Mouse (Mus musculus) forebrain, embryonic 11.5 days (tissue): ENCODE results near the gene Sell. TPM values are rescaled to one million over a fixed set of nuclear protein-coding genes. Genes with fewer than 3 reads are reported as not detected.

Source experiments
- ATAC-seq: fragments of 200-750 bp; cut with Nextera tagmentation; replicated peaks from 2 replicates; pipeline ENCODE4 v1.8.0; 2017; ENCODE audit warnings: moderate TSS enrichment; ENCODE audit not compliant: low FRiP score
- DNase-seq: peaks from one replicate; pipeline ENCODE4 v3.0.0-alpha.2; 2017; ENCODE audit warnings: low spot score
- H3K27ac ChIP-seq: fragments of 300-500 bp; sonication (generic); 2 replicates; pipeline ENCODE4 v1.5.1; 2014; ENCODE audit warnings: low read depth, low read length
- H3K27me3 ChIP-seq: fragments of 300-500 bp; sonication (generic); 2 replicates; pipeline ENCODE4 v1.6.1; 2014; ENCODE audit warnings: mild to moderate bottlenecking, low read length, mixed read lengths; ENCODE audit not compliant: control insufficient read depth, insufficient read depth
- H3K36me3 ChIP-seq: fragments of 300-500 bp; sonication (generic); 2 replicates; pipeline ENCODE4 v1.6.1; 2014; ENCODE audit warnings: mild to moderate bottlenecking, low read length, moderate library complexity, mixed read lengths; ENCODE audit not compliant: control insufficient read depth, insufficient read depth
- H3K4me1 ChIP-seq: fragments of 300-500 bp; sonication (generic); replicated peaks from 2 replicates; pipeline ENCODE4 v1.6.1; 2014; ENCODE audit warnings: low read length, mixed read lengths; ENCODE audit not compliant: control insufficient read depth, insufficient read depth
- H3K4me2 ChIP-seq: fragments of 300-500 bp; sonication (generic); 2 replicates; pipeline ENCODE4 v1.6.1; 2014; ENCODE audit warnings: low read depth, mild to moderate bottlenecking, low read length, moderate library complexity, mixed read lengths; ENCODE audit not compliant: severe bottlenecking
- H3K4me3 ChIP-seq: fragments of 300-500 bp; sonication (generic); 2 replicates; pipeline ENCODE4 v1.5.1; 2014; ENCODE audit warnings: low read depth, low read length
- H3K9ac ChIP-seq: fragments of 300-500 bp; sonication (generic); 2 replicates; pipeline ENCODE4 v1.6.1; 2014; ENCODE audit warnings: low read length
- H3K9me3 ChIP-seq: fragments of 300-500 bp; sonication (generic); 2 replicates; pipeline ENCODE4 v1.6.1; 2016; ENCODE audit warnings: low read length, mixed read lengths; ENCODE audit not compliant: control insufficient read depth
- WGBS: fragments of 180-500 bp; shearing (Covaris S2); extraction: QIAGEN DNeasy Blood & Tissue Kit; methylation state at CpG from one replicate; pipeline ENCODE4 v1.1.7; 2014; 5-methylcytosine and 5-hydroxymethylcytosine counted together
- polyA plus RNA-seq: library from polyadenylated mRNA; unstranded; fragments of >200 nt; fragmentation: Nextera tagmentation; extraction: Ambion mirVana; gene quantifications from 2 replicates; pipeline ENCODE4 v1.2.1, GENCODE M21; 2014

The Sell gene
- polyA plus RNA-seq, 1 experiment from 2014 or later = not detected

DNA sequence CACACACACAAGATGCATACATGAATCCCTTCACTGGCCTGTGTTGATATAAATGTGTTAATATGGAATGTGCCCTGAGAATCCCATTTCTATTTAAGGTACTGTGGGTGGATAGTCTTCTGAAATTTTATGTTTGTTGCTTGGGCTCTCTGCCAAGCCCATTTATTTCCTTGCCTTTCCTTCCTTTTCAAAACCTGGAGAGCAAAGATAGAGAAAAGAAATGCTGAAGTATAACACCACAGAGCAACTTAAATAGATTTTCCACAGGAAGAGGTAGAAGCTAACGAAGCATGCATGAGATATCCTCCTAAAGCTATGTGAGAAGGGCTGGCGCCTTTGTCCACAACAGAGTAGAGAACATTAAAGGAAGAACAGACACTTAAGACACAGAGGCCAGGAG is 48.0 kb downstream of the Sell start:
- no peak for DNase-seq
- Histone ChIP-seq H3K27me3 (no peaks in the 10 kb centered on the region), H3K9ac (no peak overlapping the region), H3K4me3 (no peak overlapping the region), H3K27ac (no peak overlapping the region), H3K4me2 (no peak overlapping the region), H3K4me1 (no peaks in the 10 kb centered on the region), H3K36me3 (no peaks in the 10 kb centered on the region), H3K9me3 (no peaks in the 10 kb centered on the region)
- 86% methylated on average over 2 of the region's 2 CpGs for WGBS
- ATAC-seq = no peak

DNA sequence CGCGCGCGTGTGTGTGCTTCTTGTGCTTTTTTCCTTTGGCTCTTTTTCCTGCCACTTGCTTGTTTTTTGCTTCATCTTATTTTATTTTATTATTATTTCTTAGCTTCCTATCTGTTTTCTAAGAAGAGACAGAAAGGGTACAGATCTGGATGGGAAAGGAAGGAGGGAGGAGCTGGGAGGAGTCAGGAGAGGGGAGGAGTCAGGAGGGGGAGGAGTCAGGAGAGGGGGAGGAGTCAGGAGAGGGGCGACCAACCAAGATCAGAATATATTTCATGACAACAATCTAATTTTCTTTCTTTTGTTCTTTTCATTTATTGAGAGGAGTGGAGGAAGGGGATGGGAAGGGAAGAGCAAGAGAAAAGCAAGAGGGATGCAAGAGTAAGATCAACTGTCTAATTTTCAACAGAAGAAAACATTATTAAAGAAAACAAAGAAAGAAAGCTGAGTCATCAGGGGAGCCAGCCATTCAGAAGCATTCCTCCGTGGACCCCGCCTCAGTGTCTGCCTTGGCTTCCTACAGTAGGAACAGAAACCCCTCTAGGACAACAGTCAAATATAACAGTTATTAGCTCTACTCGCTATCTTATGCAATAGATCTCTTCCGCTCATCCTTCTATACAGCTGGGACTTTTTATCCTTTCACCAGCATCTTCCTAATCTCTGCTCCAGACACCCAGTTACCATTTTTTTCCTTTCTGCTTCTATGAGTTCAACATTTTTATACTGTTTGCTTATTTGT is 49.0 kb downstream of the Sell start:
- no peaks in the 10 kb centered on the region for H3K36me3 ChIP-seq
- no peak overlapping the region for H3K4me3 ChIP-seq
- DNase-seq (no peak), ATAC-seq (no peak)
- H3K4me2 ChIP-seq = no peak overlapping the region
- 90% methylated on average over 9 of the region's 9 CpGs for WGBS
- H3K27ac ChIP-seq = no peak overlapping the region
- H3K27me3 ChIP-seq = no peaks in the 10 kb centered on the region
- H3K4me1 ChIP-seq = no peaks in the 10 kb centered on the region
- no peak overlapping the region for H3K9ac ChIP-seq
- no peaks in the 10 kb centered on the region for H3K9me3 ChIP-seq

- H3K36me3 ChIP-seq = no peaks in the 10 kb centered on the region
- no peak for ATAC-seq
- H3K4me1 ChIP-seq = no peaks in the 10 kb centered on the region
- H3K9me3 ChIP-seq = no peaks in the 10 kb centered on the region
- H3K27me3 ChIP-seq = no peaks in the 10 kb centered on the region
- H3K4me3 ChIP-seq = no peak overlapping the region
- 87% methylated on average over 5 of the region's 5 CpGs for WGBS
- no peak overlapping the region for H3K9ac ChIP-seq
- no peak overlapping the region for H3K27ac ChIP-seq
- no peak overlapping the region for H3K4me2 ChIP-seq
- DNase-seq = no peak
These were observed 52.5 kb downstream of the Sell start for GRCm38 (mm10) chr1:164114280-164114679.

DNA sequence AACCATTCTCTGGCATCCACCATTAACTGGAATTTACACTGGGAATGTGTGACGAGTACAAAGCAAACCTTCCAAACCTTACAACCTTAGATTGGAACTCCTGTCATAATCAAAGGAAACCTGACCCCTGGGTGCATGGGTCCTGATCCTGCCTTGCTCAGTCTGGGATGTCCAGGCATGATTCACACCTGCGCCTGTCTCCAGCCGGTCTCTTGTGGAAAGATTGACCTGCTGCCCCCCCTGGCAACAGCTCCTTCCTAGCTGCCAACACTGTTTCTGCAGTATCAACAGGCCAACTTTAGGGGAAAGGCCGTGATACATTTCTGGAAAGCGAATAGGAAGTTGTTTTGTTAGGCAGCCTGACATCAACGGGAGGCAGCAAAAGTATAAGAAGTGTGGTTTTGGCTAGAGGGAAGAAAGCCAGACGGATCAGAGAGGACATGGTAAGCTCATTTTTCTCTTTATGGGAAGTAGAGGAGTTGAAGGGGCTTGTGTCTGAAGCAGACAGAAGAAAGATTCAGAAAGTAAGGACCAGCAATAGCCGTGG is 53.2 kb downstream of the Sell start, which contains the start of gene Selp:
Selp (plus strand) TSS at position 318 of the 547 bp plus-strand sequence.
- Histone ChIP-seq H3K4me3 (no peak within 1 kb of the TSS), H3K27ac (no peak within 1 kb of the TSS), H3K4me1 (no peaks in the 10 kb centered on the region), H3K36me3 (no peaks in the 10 kb centered on the region), H3K9ac (no peak within 1 kb of the TSS), H3K4me2 (no peak within 1 kb of the TSS), H3K9me3 (no peaks in the 10 kb centered on the region), H3K27me3 (no peaks in the 10 kb centered on the region)
- 77% methylated on average over 8 of the region's 8 CpGs for WGBS
- DNase-seq (no peak), ATAC-seq (no peak)

DNA sequence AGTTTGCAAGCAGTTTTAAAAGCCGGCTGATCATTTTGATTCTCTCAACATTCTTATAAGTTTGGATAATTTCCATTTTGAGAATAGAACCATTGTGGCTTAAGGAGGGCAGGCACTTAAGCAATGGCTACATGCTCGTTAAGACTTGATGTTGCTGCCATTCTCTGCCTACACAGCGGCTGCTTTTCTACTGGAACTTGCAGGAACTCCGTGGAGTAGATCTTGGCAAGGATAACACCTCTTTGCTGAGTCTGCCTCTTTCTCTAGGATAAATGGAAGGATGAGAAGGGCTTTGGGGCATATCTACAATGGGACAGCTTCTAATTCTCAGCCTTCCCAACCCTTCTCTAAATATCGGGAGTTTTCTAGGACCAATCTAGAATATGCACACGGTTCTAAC is 53.9 kb downstream of the Sell start:
- no peaks in the 10 kb centered on the region for H3K4me1 ChIP-seq
- 67% methylated on average over 6 of the region's 6 CpGs for WGBS
- no peak for ATAC-seq
- H3K9ac ChIP-seq = no peak overlapping the region
- H3K27ac ChIP-seq = no peak overlapping the region
- no peaks in the 10 kb centered on the region for H3K36me3 ChIP-seq
- no peak overlapping the region for H3K4me3 ChIP-seq
- no peaks in the 10 kb centered on the region for H3K9me3 ChIP-seq
- H3K4me2 ChIP-seq = no peak overlapping the region
- H3K27me3 ChIP-seq = no peaks in the 10 kb centered on the region
- no peak for DNase-seq

DNA sequence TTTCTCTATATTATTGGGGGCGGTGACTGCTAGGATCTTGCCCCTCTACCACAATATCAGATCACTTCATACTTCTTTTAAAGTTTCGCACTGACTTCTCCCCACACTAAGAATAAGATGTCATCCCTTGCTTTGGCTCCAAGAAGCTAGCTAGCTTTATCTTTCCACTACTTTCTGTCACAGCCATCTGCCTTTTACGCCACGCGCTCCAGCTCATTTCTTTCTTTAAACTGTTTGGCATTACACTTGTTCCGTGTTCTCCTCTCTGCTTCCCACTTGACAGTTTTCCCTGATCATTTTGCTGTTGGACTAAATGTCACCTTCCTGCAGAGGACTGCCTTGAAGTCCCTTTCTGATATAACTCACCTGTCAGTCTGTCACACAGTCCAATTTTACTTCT is 56.1 kb downstream of the Sell start:
- ATAC-seq = no peak
- Histone ChIP-seq H3K9ac (no peak overlapping the region), H3K4me1 (no peaks in the 10 kb centered on the region), H3K4me3 (no peak overlapping the region), H3K27me3 (no peaks in the 10 kb centered on the region), H3K9me3 (no peaks in the 10 kb centered on the region), H3K4me2 (no peak overlapping the region), H3K36me3 (no peaks in the 10 kb centered on the region), H3K27ac (no peak overlapping the region)
- no peak for DNase-seq
- 94% methylated on average over 6 of the region's 6 CpGs for WGBS

- Histone ChIP-seq H3K4me1 (no peaks in the 10 kb centered on the region), H3K4me3 (no peak overlapping the region), H3K27me3 (no peaks in the 10 kb centered on the region), H3K9ac (no peak overlapping the region), H3K9me3 (no peaks in the 10 kb centered on the region), H3K36me3 (no peaks in the 10 kb centered on the region), H3K27ac (no peak overlapping the region), H3K4me2 (no peak overlapping the region)
- ATAC-seq (no peak), DNase-seq (no peak)
- 91% methylated on average over 3 of the region's 3 CpGs for WGBS
These were observed 58.4 kb downstream of the Sell start for GRCm38 (mm10) chr1:164119892-164120776.

DNA sequence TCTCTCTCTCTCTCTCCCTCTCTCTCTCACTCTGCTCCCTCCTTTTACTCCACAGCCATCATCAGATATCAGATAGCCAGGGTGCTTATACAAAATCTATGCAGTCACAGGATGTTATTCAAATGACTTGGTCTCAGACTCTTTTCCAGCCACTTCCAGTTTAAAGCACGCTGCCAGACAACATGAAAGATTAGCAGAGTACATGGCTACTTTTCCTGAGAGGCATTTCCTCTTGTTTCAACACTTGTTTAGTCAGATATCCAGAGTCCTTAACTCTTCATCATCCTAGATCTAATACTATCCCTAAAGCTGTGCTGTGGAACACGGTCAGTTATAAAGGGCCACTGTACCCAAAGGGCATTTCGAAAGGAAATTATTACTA is 59.0 kb downstream of the Sell start:
- no peaks in the 10 kb centered on the region for H3K4me1 ChIP-seq
- 88% methylated on average over 3 of the region's 3 CpGs for WGBS
- no peaks in the 10 kb centered on the region for H3K36me3 ChIP-seq
- no peak overlapping the region for H3K4me2 ChIP-seq
- H3K4me3 ChIP-seq = no peak overlapping the region
- H3K9me3 ChIP-seq = no peaks in the 10 kb centered on the region
- no peak overlapping the region for H3K27ac ChIP-seq
- no peaks in the 10 kb centered on the region for H3K27me3 ChIP-seq
- DNase-seq = no peak
- ATAC-seq = no peak
- H3K9ac ChIP-seq = no peak overlapping the region
